Mouse (Mus musculus) liver, embryonic 11.5 days (tissue): ENCODE results near the gene Anxa5. TPM values are rescaled to one million over a fixed set of nuclear protein-coding genes. Genes with fewer than 3 reads are reported as not detected.

ENCODE experiments used
- ATAC-seq: fragments of 200-750 bp; cut with Nextera tagmentation; replicated peaks from 2 replicates; pipeline ENCODE4 v1.8.0; 2017; ENCODE audit warnings: moderate number of reproducible peaks, mild to moderate bottlenecking, moderate TSS enrichment, moderate library complexity; ENCODE audit not compliant: low FRiP score
- DNase-seq: peaks from one replicate; pipeline ENCODE4 v3.0.0-alpha.2; 2017; ENCODE audit warnings: low spot score
- H3K27ac ChIP-seq: fragments of 300-500 bp; sonication (generic); 2 replicates; pipeline ENCODE4 v1.5.1; 2014; ENCODE audit warnings: mild to moderate bottlenecking, low read depth, low read length, control low read depth
- H3K27me3 ChIP-seq: fragments of 300-500 bp; sonication (generic); replicated peaks from 2 replicates; pipeline ENCODE4 v1.6.1; 2014; ENCODE audit warnings: low read length, mixed read lengths; ENCODE audit not compliant: control insufficient read depth, insufficient read depth
- H3K36me3 ChIP-seq: fragments of 300-500 bp; sonication (generic); 2 replicates; pipeline ENCODE4 v1.6.1; 2014; ENCODE audit warnings: mild to moderate bottlenecking, low read length, moderate library complexity, mixed read lengths; ENCODE audit not compliant: control insufficient read depth, insufficient read depth
- H3K4me1 ChIP-seq: fragments of 300-500 bp; sonication (generic); replicated peaks from 2 replicates; pipeline ENCODE4 v1.6.1; 2014; ENCODE audit warnings: low read length, mixed read lengths; ENCODE audit not compliant: control insufficient read depth, insufficient read depth
- H3K4me2 ChIP-seq: fragments of 300-500 bp; sonication (generic); 2 replicates; pipeline ENCODE4 v1.6.1; 2014; ENCODE audit warnings: mild to moderate bottlenecking, control low read depth, moderate library complexity
- H3K4me3 ChIP-seq: fragments of 300-500 bp; sonication (generic); 2 replicates; pipeline ENCODE4 v1.5.1; 2014; ENCODE audit warnings: low read depth, low read length, control low read depth
- H3K9ac ChIP-seq: fragments of 300-500 bp; sonication (generic); 2 replicates; pipeline ENCODE4 v1.6.1; 2014; ENCODE audit warnings: low read depth, low read length, control low read depth
- H3K9me3 ChIP-seq: fragments of 300-500 bp; sonication (generic); 2 replicates; pipeline ENCODE4 v1.6.1; 2016; ENCODE audit warnings: low read length, inconsistent platforms, mixed read lengths; ENCODE audit not compliant: control insufficient read depth
- WGBS: fragments of 180-500 bp; shearing (Covaris S2); extraction: QIAGEN DNeasy Blood & Tissue Kit; methylation state at CpG from one replicate; pipeline ENCODE4 v1.1.7; 2014; 5-methylcytosine and 5-hydroxymethylcytosine counted together
- polyA plus RNA-seq: library from polyadenylated mRNA; unstranded; fragments of >200 nt; fragmentation: Nextera tagmentation; extraction: Ambion mirVana; gene quantifications from 2 replicates; pipeline ENCODE4 v1.2.1, GENCODE M21; 2014

Anxa5 gene
- polyA plus RNA-seq, 1 experiment from 2014 or later: 108 TPM

- H3K4me1 ChIP-seq: no peaks in the 10 kb centered on the region
- 0 out of 2 replicates have a peak, but pooled peaks cover 3% of the 10 kb centered on the region for H3K36me3 ChIP-seq
- WGBS: 42% methylated on average over 20 of the region's 20 CpGs
- H3K9ac ChIP-seq: no peak overlapping the region
- ATAC-seq: no peak
- no peaks in the 10 kb centered on the region for H3K27me3 ChIP-seq
- H3K4me3 ChIP-seq: no peak overlapping the region
- H3K4me2 ChIP-seq: no peak overlapping the region
- H3K27ac ChIP-seq: no peak overlapping the region
- H3K9me3 ChIP-seq: no peaks in the 10 kb centered on the region
- DNase-seq: no peak
Measured at GRCm38 (mm10) chr3:36449292-36450165, 26.2 kb downstream of the Anxa5 start.

- no peaks in the 10 kb centered on the region for H3K9me3 ChIP-seq
- H3K27me3 ChIP-seq: no peaks in the 10 kb centered on the region
- H3K4me1 ChIP-seq: no peaks in the 10 kb centered on the region
- DNase-seq: no peak
- no peak overlapping the region for H3K27ac ChIP-seq
- no peak overlapping the region for H3K9ac ChIP-seq
- H3K4me3 ChIP-seq: no peak overlapping the region
- WGBS: 23% methylated on average over 6 of the region's 6 CpGs
- no peak for ATAC-seq
- no peak overlapping the region for H3K4me2 ChIP-seq
- 0 out of 2 replicates have a peak, but pooled peaks cover 2% of the 10 kb centered on the region for H3K36me3 ChIP-seq
Measured at GRCm38 (mm10) chr3:36446918-36447317, 28.8 kb downstream of the Anxa5 start.

- 0 out of 2 replicates have a peak, but pooled peaks cover 2% of the 10 kb centered on the region for H3K36me3 ChIP-seq
- no peak overlapping the region for H3K4me2 ChIP-seq
- no peaks in the 10 kb centered on the region for H3K4me1 ChIP-seq
- 73% methylated on average over 5 of the region's 5 CpGs for WGBS
- DNase-seq: no peak
- no peaks in the 10 kb centered on the region for H3K9me3 ChIP-seq
- H3K27me3 ChIP-seq: no peaks in the 10 kb centered on the region
- no peak overlapping the region for H3K9ac ChIP-seq
- no peak overlapping the region for H3K4me3 ChIP-seq
- ATAC-seq: no peak
- no peak overlapping the region for H3K27ac ChIP-seq
Measured at GRCm38 (mm10) chr3:36446506-36446905, 29.2 kb downstream of the Anxa5 start.

GRCm38 (mm10) chr3:36446041-36446440 lies 29.7 kb downstream of the Anxa5 start:
- H3K27ac ChIP-seq: no peak overlapping the region
- ATAC-seq: no peak

GRCm38 (mm10) chr3:36442426-36442825 lies 33.3 kb downstream of the Anxa5 start:
- H3K9ac ChIP-seq: no peak overlapping the region
- no peak overlapping the region for H3K27ac ChIP-seq
- no peaks in the 10 kb centered on the region for H3K9me3 ChIP-seq
- H3K4me1 ChIP-seq: no peaks in the 10 kb centered on the region
- no peak overlapping the region for H3K4me3 ChIP-seq
- no peak overlapping the region for H3K4me2 ChIP-seq
- DNase-seq (no peak), ATAC-seq (no peak)
- no peaks in the 10 kb centered on the region for H3K27me3 ChIP-seq
- no peaks in the 10 kb centered on the region for H3K36me3 ChIP-seq
- 4% methylated on average over 2 of the region's 2 CpGs for WGBS

More at GRCm38 (mm10) chr3:36446041-36446440, 29.7 kb downstream of the Anxa5 start:
- H3K9ac ChIP-seq: no peak overlapping the region
- no peak overlapping the region for H3K4me3 ChIP-seq
- no peaks in the 10 kb centered on the region for H3K4me1 ChIP-seq
- no peak overlapping the region for H3K4me2 ChIP-seq
- H3K36me3 ChIP-seq: 0 out of 2 replicates have a peak, but pooled peaks cover 2% of the 10 kb centered on the region
- no peak for DNase-seq
- no peaks in the 10 kb centered on the region for H3K27me3 ChIP-seq
- 83% methylated on average over 3 of the region's 3 CpGs for WGBS
- no peaks in the 10 kb centered on the region for H3K9me3 ChIP-seq

GRCm38 (mm10) chr3:36440280-36440679 lies 35.4 kb downstream of the Anxa5 start:
- no peaks in the 10 kb centered on the region for H3K27me3 ChIP-seq
- no peaks in the 10 kb centered on the region for H3K9me3 ChIP-seq
- H3K36me3 ChIP-seq: no peaks in the 10 kb centered on the region
- WGBS: 73% methylated on average over 4 of the region's 4 CpGs
- no peak overlapping the region for H3K4me2 ChIP-seq
- ATAC-seq (no peak), DNase-seq (no peak)
- H3K27ac ChIP-seq: no peak overlapping the region
- no peaks in the 10 kb centered on the region for H3K4me1 ChIP-seq
- H3K9ac ChIP-seq: no peak overlapping the region
- H3K4me3 ChIP-seq: no peak overlapping the region

- no peak for ATAC-seq
- H3K4me2 ChIP-seq: no peak overlapping the region
Measured at GRCm38 (mm10) chr3:36430360-36430759, 45.3 kb downstream of the Anxa5 start.

GRCm38 (mm10) chr3:36427386-36427785 lies 48.3 kb downstream of the Anxa5 start:
- no peaks in the 10 kb centered on the region for H3K9me3 ChIP-seq
- WGBS: 85% methylated on average over 8 of the region's 8 CpGs

More at GRCm38 (mm10) chr3:36430360-36430759, 45.3 kb downstream of the Anxa5 start:
- H3K27ac ChIP-seq: no peak overlapping the region
- no peak for DNase-seq
- no peaks in the 10 kb centered on the region for H3K9me3 ChIP-seq
- no peaks in the 10 kb centered on the region for H3K36me3 ChIP-seq
- H3K9ac ChIP-seq: no peak overlapping the region
- no peaks in the 10 kb centered on the region for H3K27me3 ChIP-seq
- H3K4me1 ChIP-seq: no peaks in the 10 kb centered on the region
- 63% methylated on average over 1 of the region's 1 CpGs for WGBS
- H3K4me3 ChIP-seq: no peak overlapping the region

GRCm38 (mm10) chr3:36409456-36409855 lies 66.2 kb downstream of the Anxa5 start:
- Histone ChIP-seq H3K4me2 (no peak overlapping the region), H3K27me3 (no peaks in the 10 kb centered on the region), H3K9ac (no peak overlapping the region), H3K9me3 (no peaks in the 10 kb centered on the region), H3K4me3 (no peak overlapping the region), H3K27ac (no peak overlapping the region), H3K36me3 (no peaks in the 10 kb centered on the region), H3K4me1 (no peaks in the 10 kb centered on the region)
- 68% methylated on average over 2 of the region's 2 CpGs for WGBS
- ATAC-seq: no peak
- no peak for DNase-seq

More at GRCm38 (mm10) chr3:36427386-36427785, 48.3 kb downstream of the Anxa5 start:
- no peak overlapping the region for H3K9ac ChIP-seq
- no peaks in the 10 kb centered on the region for H3K4me1 ChIP-seq
- H3K4me2 ChIP-seq: no peak overlapping the region
- no peaks in the 10 kb centered on the region for H3K36me3 ChIP-seq
- DNase-seq (no peak), ATAC-seq (no peak)
- H3K4me3 ChIP-seq: no peak overlapping the region
- H3K27ac ChIP-seq: no peak overlapping the region
- H3K27me3 ChIP-seq: no peaks in the 10 kb centered on the region
